Mouse (Mus musculus) layer of hippocampus, adult 11-12 months (tissue): ENCODE measurements around the gene Cryzl2.
A peak's percentile ranks its signal among the peaks of the same experiment; 100 is the strongest.

ENCODE experiments used
- DNase-seq: peaks from one replicate; pipeline ENCODE4 v3.0.0; 2022; ENCODE audit warnings: low spot score

Gene Cryzl2

DNA sequence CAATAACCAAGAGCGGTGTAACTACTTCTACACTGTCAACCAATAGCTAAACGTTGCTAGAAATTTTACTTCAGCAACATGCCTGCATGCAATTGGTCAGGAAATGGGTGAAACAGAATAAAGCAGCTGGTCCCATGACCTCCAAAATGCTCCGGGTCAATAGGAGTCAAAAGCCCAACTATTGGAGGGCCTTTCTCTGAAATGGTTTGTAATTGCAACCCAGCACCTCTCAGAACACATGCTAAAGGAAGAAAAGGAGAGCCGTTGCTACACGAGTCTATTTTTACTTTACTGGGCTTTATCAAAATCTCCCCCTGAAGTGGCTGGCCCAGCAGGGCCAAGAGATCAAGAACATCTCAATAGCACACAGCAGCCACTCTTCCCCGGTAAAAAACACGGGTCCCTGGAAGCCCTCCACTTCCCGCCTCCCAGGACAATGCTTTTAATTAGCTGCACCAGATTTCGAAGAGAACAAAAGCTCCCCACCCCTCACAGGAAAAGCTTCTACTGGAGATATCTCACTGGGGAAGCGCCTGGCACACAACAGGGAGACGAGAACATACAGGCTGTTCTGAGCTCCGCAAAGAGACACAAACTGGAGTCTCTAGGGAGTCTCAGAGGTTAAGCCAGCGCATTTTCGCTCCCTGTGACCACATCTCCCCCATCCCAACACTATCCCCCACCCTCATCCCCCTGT lies 15.2 kb upstream of the Cryzl2 start:
- peak; percentile 71 for DNase-seq

- DNase-seq = no peak
These were observed 14.4 kb upstream of the Cryzl2 start for GRCm38 (mm10) chr1:157443723-157444561.

DNA sequence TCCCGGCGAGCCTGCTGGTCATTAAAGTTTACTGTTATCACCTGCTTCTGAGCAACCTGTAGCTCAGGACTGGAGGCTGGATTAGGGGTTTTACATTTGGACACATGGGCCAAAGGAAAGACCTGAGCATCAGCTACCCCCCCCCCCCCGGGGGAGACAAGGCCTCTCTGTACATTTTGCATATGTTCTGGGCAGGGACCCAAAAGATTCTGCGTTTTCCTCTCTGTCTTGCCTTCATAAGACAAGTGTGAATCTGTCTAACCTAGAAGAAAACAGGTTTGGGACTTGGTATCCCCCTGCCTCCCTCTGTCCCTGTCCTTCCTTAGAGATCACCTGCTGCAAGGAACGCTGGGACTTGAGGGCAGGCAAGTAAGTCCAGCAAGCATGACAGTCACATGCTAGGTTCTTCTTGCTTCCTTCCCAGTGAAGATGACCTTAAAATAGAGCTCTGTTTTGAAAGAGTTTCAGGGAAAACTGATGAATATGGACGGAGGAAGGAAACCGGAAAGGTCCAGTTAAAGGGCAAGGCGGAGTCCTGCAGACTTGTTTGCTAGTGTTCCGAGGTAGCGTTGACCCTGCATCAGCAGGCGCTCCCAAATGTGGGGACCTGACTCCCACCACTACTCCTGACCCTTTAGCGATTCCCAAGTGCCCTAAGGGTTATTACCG lies 13.6 kb upstream of the Cryzl2 start:
- DNase-seq = no peak

GRCm38 (mm10) chr1:157445398-157445910 lies 12.9 kb upstream of the Cryzl2 start:
- DNase-seq = no peak

DNA sequence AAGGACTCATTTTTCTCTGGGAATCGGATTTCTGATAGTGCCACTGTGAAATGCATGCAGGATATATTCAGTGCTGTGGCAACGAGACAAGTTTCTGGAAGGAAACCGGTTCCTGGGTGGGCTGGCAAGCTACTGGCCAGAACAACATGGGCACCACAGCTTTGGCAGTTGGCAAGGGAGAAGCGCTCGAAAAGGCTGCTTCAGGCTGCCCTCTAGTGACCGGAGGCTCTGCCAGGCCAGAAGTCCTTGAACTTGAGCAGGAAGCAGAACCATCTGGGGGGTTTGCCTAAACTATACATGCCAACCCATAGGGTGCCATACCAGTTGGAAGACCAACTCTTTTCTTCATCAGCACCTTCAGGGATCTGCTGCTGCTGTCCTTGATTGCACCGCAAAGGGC lies 12.1 kb upstream of the Cryzl2 start:
- peak; percentile 89 for DNase-seq

GRCm38 (mm10) chr1:157447142-157447541 lies 11.2 kb upstream of the Cryzl2 start:
- no peak for DNase-seq

DNA sequence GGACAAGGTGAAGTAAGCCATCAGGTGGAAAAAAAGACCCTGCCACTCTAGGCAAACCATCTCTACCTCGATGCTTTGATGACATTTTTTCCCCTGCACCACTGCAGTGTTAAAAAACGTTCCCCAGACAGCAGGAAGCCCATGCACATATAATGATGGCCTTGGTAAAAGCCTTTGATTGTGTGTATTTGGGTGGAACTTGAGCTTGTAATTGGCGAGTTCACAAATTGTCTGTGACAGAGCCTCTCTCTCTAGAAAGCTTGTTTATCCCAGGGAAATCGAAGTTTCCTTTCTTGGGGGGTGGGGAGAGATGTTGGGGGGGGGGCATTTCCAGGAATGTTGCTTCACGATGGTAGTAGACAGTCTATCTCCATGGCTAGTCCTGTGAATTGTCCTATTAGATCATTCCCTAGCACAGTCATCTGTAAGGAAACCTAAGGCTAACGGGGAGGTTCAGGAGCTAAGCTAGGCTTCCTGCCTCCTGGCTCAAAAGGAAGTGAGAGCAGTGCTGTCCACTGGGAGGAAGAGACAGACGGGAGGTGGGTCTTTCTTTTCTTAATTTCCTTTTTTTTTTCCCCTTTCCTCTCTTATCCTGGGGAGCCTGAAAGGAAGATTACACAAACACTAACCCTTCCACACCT lies 10.1 kb upstream of the Cryzl2 start:
- no peak for DNase-seq

DNA sequence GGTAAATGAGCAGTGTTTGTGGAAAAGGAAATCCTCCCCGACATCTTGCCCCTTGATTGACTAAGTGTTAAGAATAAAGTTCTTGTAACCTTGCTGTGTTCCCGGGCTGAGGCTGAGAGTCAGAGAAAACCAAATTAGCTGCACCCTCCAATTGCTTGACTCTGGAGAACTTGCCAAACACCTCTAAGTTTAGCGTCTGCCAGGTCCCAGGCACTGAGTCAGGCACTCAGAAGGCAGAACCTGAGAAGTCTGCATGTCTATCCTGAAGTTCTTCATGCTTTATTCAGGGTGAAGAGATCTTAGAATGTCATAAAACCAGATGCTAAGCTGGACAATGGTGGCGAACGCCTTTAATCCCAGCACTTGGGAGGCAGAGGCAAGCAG lies 9.6 kb upstream of the Cryzl2 start:
- no peak for DNase-seq

DNA sequence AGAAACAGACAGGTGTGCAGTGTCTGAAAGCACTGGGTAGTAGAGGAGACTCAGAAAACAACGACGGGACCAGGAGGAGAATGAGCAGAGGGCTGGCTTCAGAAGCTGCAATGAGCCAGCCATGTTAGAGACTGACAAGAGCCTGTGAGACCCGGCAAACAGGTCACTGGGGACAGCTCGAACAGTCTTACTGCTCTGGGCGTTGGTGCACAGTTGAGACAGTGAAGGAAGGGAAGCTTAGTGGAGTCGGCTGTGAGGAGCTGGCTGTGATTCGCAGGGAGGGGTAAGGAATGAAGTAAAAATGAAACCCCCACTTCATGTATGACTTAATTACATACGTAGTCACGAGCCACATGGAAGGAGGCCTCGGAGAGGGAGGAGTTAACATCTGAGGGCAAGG lies 8.8 kb upstream of the Cryzl2 start:
- DNase-seq = no peak

GRCm38 (mm10) chr1:157449981-157450636 lies 8.3 kb upstream of the Cryzl2 start:
- DNase-seq = no peak

- no peak for DNase-seq
These were observed 6.1 kb upstream of the Cryzl2 start for GRCm38 (mm10) chr1:157452284-157452683.

- no peak for DNase-seq
These were observed 5.4 kb upstream of the Cryzl2 start for GRCm38 (mm10) chr1:157452759-157453549.

DNA sequence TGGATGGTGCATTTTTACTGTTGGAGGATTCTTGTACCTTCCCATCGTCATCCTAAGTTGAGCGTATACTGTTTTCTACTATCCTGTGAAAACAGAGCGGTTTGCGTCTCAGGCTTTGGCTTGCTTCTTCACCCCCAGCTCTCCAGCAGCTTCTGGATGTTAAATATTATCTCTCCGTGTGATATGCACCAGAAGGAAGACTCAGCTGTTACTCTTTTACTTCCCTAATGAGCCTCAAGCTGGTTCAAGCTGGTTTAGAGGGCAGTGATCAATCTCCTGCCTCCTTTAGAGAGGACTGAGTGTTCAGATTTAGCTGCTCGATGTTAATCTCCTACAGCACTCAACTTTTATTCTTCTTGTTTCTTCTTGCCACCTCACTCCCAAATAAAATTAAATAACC lies 3.5 kb upstream of the Cryzl2 start:
- no peak for DNase-seq

GRCm38 (mm10) chr1:157457789-157458188 lies 588 bp upstream of the Cryzl2 start:
- no peak for DNase-seq

- DNase-seq = no peak
These were observed 1.5 kb downstream of the Cryzl2 start for GRCm38 (mm10) chr1:157459904-157460303.

- DNase-seq = no peak
These were observed 2.9 kb downstream of the Cryzl2 start for GRCm38 (mm10) chr1:157461276-157461675.

GRCm38 (mm10) chr1:157462336-157462735 lies 4.0 kb downstream of the Cryzl2 start:
- no peak for DNase-seq

DNA sequence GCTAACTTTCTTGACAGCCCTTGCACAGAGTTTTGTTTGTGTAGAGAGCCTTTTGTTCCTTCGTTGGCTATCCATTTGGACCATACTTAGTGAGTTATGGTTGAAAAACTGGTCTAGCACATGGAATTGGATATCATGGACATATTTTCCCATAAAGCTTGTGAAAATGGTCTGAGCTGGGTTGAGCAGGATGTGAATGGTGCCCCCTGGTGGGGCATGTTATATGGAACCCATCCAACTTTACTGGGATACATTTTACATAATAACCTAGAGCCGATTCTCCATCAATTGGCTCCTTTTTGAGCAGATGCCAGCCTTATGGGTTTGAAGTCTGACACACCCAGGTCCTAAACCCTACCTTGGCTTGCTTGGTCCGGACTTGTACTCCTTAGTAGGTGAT lies 6.8 kb downstream of the Cryzl2 start:
- peak; percentile 82 for DNase-seq

- no peak for DNase-seq
These were observed 9.5 kb downstream of the Cryzl2 start for GRCm38 (mm10) chr1:157467866-157468265.

GRCm38 (mm10) chr1:157470761-157471386 lies 12.5 kb downstream of the Cryzl2 start:
- DNase-seq = peak; percentile 79
